Mouse (Mus musculus) right cerebral cortex, postnatal 14 days (tissue): Measurements from ENCODE around the gene Ercc1.

Experiments used
- DNase-seq: peaks from one replicate; pipeline ENCODE4 v3.0.0; 2022

The Ercc1 gene

GRCm38 (mm10) chr7:19375368-19375767 is 30.8 kb downstream of the Ercc1 start:
- no peak for DNase-seq

- no peak for DNase-seq
Observed at GRCm38 (mm10) chr7:19376019-19376418, 31.4 kb downstream of the Ercc1 start.

- DNase-seq: no peak
Observed at GRCm38 (mm10) chr7:19378049-19378448, 33.5 kb downstream of the Ercc1 start.

- DNase-seq: peak; percentile 99
Observed at GRCm38 (mm10) chr7:19381377-19382165, 37.0 kb downstream of the Ercc1 start, which contains the start of gene Ercc2. Gene Ercc2, plus strand, starts transcription at chr7:19382010.

GRCm38 (mm10) chr7:19382166-19382541 is 37.6 kb downstream of the Ercc1 start:
- DNase-seq: peak; percentile 43

- no peak for DNase-seq
Observed at GRCm38 (mm10) chr7:19383708-19384107, 39.1 kb downstream of the Ercc1 start.

GRCm38 (mm10) chr7:19388699-19389413 is 44.3 kb downstream of the Ercc1 start:
- DNase-seq: no peak

- no peak for DNase-seq
Observed at GRCm38 (mm10) chr7:19394484-19394883, 49.9 kb downstream of the Ercc1 start.

GRCm38 (mm10) chr7:19399496-19400280 is 55.1 kb downstream of the Ercc1 start:
- DNase-seq: no peak

- DNase-seq: no peak
Observed at GRCm38 (mm10) chr7:19400946-19401345, 56.4 kb downstream of the Ercc1 start.

- DNase-seq: no peak
Observed at GRCm38 (mm10) chr7:19402535-19403112, 58.0 kb downstream of the Ercc1 start.

- no peak for DNase-seq
Observed at GRCm38 (mm10) chr7:19403731-19404296, 59.2 kb downstream of the Ercc1 start, which contains the start of gene Klc3. Gene Klc3, minus strand, starts transcription at chr7:19404104.

GRCm38 (mm10) chr7:19404476-19404875 is 59.9 kb downstream of the Ercc1 start, which contains the start of gene Ckm:
Gene Ckm, plus strand, starts transcription at chr7:19404776.
- no peak for DNase-seq

- DNase-seq: peak; percentile 83
Observed at GRCm38 (mm10) chr7:19405417-19405816, 60.8 kb downstream of the Ercc1 start.
